ENCODE assay signal across 8 mouse cellular contexts in the genomic region with DNA sequence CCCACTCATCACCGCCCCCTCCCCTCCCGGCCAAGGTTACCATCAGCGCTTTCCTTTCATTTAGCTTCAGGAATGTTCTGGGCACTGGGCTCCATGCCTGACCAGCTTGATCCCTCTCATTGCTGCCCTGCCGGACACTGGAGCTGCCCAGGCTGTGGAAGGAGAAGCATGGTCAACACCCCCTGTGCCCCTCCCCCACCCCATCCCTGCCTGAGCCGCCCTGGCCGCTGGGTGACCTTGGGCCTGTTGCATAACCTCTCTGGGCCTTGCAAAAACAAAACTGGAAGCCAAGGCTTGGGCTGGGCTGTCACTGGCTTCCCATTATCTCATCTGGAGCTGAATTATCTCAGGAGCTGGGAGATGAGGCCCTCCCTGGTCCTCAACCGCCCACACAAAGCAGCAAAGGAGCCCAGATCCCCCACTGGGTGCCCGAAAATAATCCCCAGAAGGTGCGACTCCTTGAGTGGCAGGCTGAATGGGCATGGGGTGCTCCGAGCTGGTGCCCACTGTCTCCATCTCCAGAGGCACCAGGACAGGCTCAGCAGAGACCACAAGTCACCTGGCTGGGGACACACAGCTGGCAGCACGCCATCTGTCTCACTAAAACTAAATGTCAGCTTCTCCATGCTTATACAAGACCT. TPM values are rescaled to one million over a fixed set of nuclear protein-coding genes. Genes with fewer than 3 reads are reported as not detected.
DNase-seq lines count a peak whose midpoint lies in the region; ATAC-seq and TF ChIP-seq lines count a peak whose summit lies in the region.

No protein-coding gene starts in this region.

- no peak for TF ChIP-seq CTCF in heart, postnatal 0 days (IDR thresholded peaks at IDR 0.05; ENCODE audit: low read depth)

- ATAC-seq in embryonic facial prominence, embryonic 15.5 days (ENCODE audit: insufficient number of reproducible peaks, low FRiP score, low TSS enrichment, low read depth): no peak
- ATAC-seq in heart, postnatal 0 days (ENCODE audit: insufficient read depth, low read depth): peak; percentile 28; the same call in 1 of the 2 replicates

- no peak overlapping the region for H3K9ac ChIP-seq in embryonic facial prominence, embryonic 15.5 days
- H3K9ac ChIP-seq in heart, postnatal 0 days (replicated peaks; ENCODE audit: low read depth, low read length): no peak overlapping the region

- peak; percentile 66 for DNase-seq in urinary bladder, postnatal 14 days (ENCODE audit: low spot score)
- no peak for DNase-seq in urinary bladder, adult 2 months (ENCODE audit: low spot score)
- DNase-seq in heart, postnatal 0 days (ENCODE audit: low spot score): no peak
- peak; percentile 84 to 95 for DNase-seq in kidney, postnatal 25 days
- DNase-seq in lung, postnatal 36 days: peak; percentile 79
- DNase-seq in telencephalon, adult 2 months (ENCODE audit: low read depth, low spot score): peak; percentile 64
- no peak for DNase-seq in layer of hippocampus, postnatal 10 days (ENCODE audit: low spot score in 2 of 2)

- no peak for TF ChIP-seq EP300 in heart, postnatal 0 days (IDR thresholded peaks at IDR 0.05; ENCODE audit: low read depth)

- no peaks in the 10 kb centered on the region for H3K27me3 ChIP-seq in embryonic facial prominence, embryonic 15.5 days
- no peaks in the 10 kb centered on the region for H3K27me3 ChIP-seq in heart, postnatal 0 days (ENCODE audit: control insufficient read depth, insufficient read depth, low read length)

- H3K4me1 ChIP-seq in embryonic facial prominence, embryonic 15.5 days: peaks cover 39% of the 10 kb centered on the region
- H3K4me1 ChIP-seq in heart, postnatal 0 days (ENCODE audit: control insufficient read depth, insufficient read depth): peaks cover 18% of the 10 kb centered on the region; the same call in 1 of the 2 replicates

- no peaks in the 10 kb centered on the region for H3K9me3 ChIP-seq in embryonic facial prominence, embryonic 15.5 days (replicated peaks)
- no peaks in the 10 kb centered on the region for H3K9me3 ChIP-seq in heart, postnatal 0 days (replicated peaks; ENCODE audit: control insufficient read depth, low read length)

- no peak overlapping the region for H3K4me2 ChIP-seq in embryonic facial prominence, embryonic 15.5 days (replicated peaks)
- H3K4me2 ChIP-seq in heart, postnatal 0 days (ENCODE audit: low read depth, low read length): no peak overlapping the region

- H3K4me3 ChIP-seq in embryonic facial prominence, embryonic 15.5 days (replicated peaks): no peak overlapping the region
- no peak overlapping the region for H3K4me3 ChIP-seq in heart, postnatal 0 days (ENCODE audit: low read depth, low read length)

- H3K27ac ChIP-seq in embryonic facial prominence, embryonic 15.5 days (replicated peaks): peak overlapping the region; percentile 39; the same call in 1 of the 2 replicates
- 0 out of 2 replicates have a peak overlapping the region, but pooled peaks have one; percentile 28 for H3K27ac ChIP-seq in heart, postnatal 0 days (ENCODE audit: low read depth)

- whole genome bisulfite sequencing in embryonic facial prominence, embryonic 15.5 days: 55% methylated on average over 11 of the region's 11 CpGs
- 35% methylated on average over 11 of the region's 11 CpGs for WGBS in heart, postnatal 0 days

- H3K36me3 ChIP-seq in embryonic facial prominence, embryonic 15.5 days: 0 out of 2 replicates have a peak, but pooled peaks cover 2% of the 10 kb centered on the region
- H3K36me3 ChIP-seq in heart, postnatal 0 days (replicated peaks; ENCODE audit: control insufficient read depth, insufficient read depth, low read length): no peaks in the 10 kb centered on the region

RNA-seq across cellular contexts. Expression of gene Palm, which starts 9.1 kb away (rescaled TPM):
- polyA plus RNA-seq in urinary bladder, adult 2 months (2012; rRNA removed): 52.6 and 77.5 TPM in 2 replicates
- polyA plus RNA-seq in embryonic facial prominence, embryonic 15.5 days (2015; fragmentation: Nextera tagmentation; extraction: Ambion mirVana): 88.1 and 96.6 TPM in 2 replicates
- total RNA-seq in heart, postnatal 0 days (2014; rRNA removed; ENCODE audit: low replicate concordance): 31.2 and 52.3 TPM in 2 replicates
- 39.8 and 44.0 TPM in 2 replicates for polyA plus RNA-seq in heart, postnatal 0 days (2015; fragmentation: Nextera tagmentation; extraction: Ambion mirVana)
- total RNA-seq in layer of hippocampus, postnatal 10 days (2021): 100 to 1,000 TPM; 392 to 395 TPM

RNA-seq across cellular contexts. Expression of gene Prss57, which starts 11.7 kb away (rescaled TPM):
- 0.47 and 0.49 TPM in 2 replicates for polyA plus RNA-seq in urinary bladder, adult 2 months (2012; rRNA removed)
- 0.07 TPM in 1 of 2 replicates, not detected in the other for polyA plus RNA-seq in embryonic facial prominence, embryonic 15.5 days (2015; fragmentation: Nextera tagmentation; extraction: Ambion mirVana)
- total RNA-seq in heart, postnatal 0 days (2014; rRNA removed; ENCODE audit: low replicate concordance): 1.3 and 1.4 TPM in 2 replicates
- polyA plus RNA-seq in heart, postnatal 0 days (2015; fragmentation: Nextera tagmentation; extraction: Ambion mirVana): not detected in 2 replicates
- under 1 TPM; 0.21 to 0.31 TPM for total RNA-seq in layer of hippocampus, postnatal 10 days (2021)

RNA-seq across cellular contexts. Expression of gene Misp, which starts 18.3 kb away (rescaled TPM):
- 0.66 and 0.92 TPM in 2 replicates for polyA plus RNA-seq in urinary bladder, adult 2 months (2012; rRNA removed)
- 5.4 and 7.8 TPM in 2 replicates for polyA plus RNA-seq in embryonic facial prominence, embryonic 15.5 days (2015; fragmentation: Nextera tagmentation; extraction: Ambion mirVana)
- not detected in 2 replicates for total RNA-seq in heart, postnatal 0 days (2014; rRNA removed; ENCODE audit: low replicate concordance)
- polyA plus RNA-seq in heart, postnatal 0 days (2015; fragmentation: Nextera tagmentation; extraction: Ambion mirVana): 0.08 and 0.41 TPM in 2 replicates
- under 1 TPM; 0.33 to 0.78 TPM for total RNA-seq in layer of hippocampus, postnatal 10 days (2021)

RNA-seq across cellular contexts. Expression of gene Fstl3, which starts 25.4 kb away (rescaled TPM):
- 41.4 and 44.3 TPM in 2 replicates for polyA plus RNA-seq in urinary bladder, adult 2 months (2012; rRNA removed)
- polyA plus RNA-seq in embryonic facial prominence, embryonic 15.5 days (2015; fragmentation: Nextera tagmentation; extraction: Ambion mirVana): 20.1 and 20.2 TPM in 2 replicates
- total RNA-seq in heart, postnatal 0 days (2014; rRNA removed; ENCODE audit: low replicate concordance): 21.4 and 28.0 TPM in 2 replicates
- polyA plus RNA-seq in heart, postnatal 0 days (2015; fragmentation: Nextera tagmentation; extraction: Ambion mirVana): 13.2 and 13.7 TPM in 2 replicates
- 1 to 10 TPM; 1.3 to 1.5 TPM for total RNA-seq in layer of hippocampus, postnatal 10 days (2021)

RNA-seq across cellular contexts. Expression of gene Rnf126, which starts 35.7 kb away (rescaled TPM):
- 54.5 and 59.4 TPM in 2 replicates for polyA plus RNA-seq in urinary bladder, adult 2 months (2012; rRNA removed)
- 110 and 127 TPM in 2 replicates for polyA plus RNA-seq in embryonic facial prominence, embryonic 15.5 days (2015; fragmentation: Nextera tagmentation; extraction: Ambion mirVana)
- 38.6 and 67.5 TPM in 2 replicates for total RNA-seq in heart, postnatal 0 days (2014; rRNA removed; ENCODE audit: low replicate concordance)
- polyA plus RNA-seq in heart, postnatal 0 days (2015; fragmentation: Nextera tagmentation; extraction: Ambion mirVana): 35.9 and 37.6 TPM in 2 replicates
- 10 to 100 TPM; 90.8 to 97.7 TPM for total RNA-seq in layer of hippocampus, postnatal 10 days (2021)

Comparison
In these comparisons a context has a peak if more than half of its experiments do, and no peak if none do; other contexts are left out.
1. DNase-seq: peak in urinary bladder, postnatal 14 days (single experiment), kidney, postnatal 25 days (2 of 2), lung, postnatal 36 days (single experiment) and telencephalon, adult 2 months (single experiment); none in urinary bladder, adult 2 months (single experiment), heart, postnatal 0 days (single experiment) and layer of hippocampus, postnatal 10 days (0 of 2).